Mouse (Mus musculus) MEL (cell line): Measurements from ENCODE around the gene Cep89.

Source experiments
- CTCF ChIP-seq, 3 experiments: IDR thresholded peaks in 2 of 3; conservative IDR thresholded peaks in 1 of 3; 2 replicates each; pipeline ENCODE4 v1.5.1; 2011 to 2012; ENCODE audit warnings: low read length in 3 of 3, low read depth in 2 of 3, mild to moderate bottlenecking in 2 of 3, improper control_type of control experiment in 1 of 3, inconsistent platforms in 1 of 3, mixed read lengths in 1 of 3, moderate library complexity in 1 of 3; ENCODE audit not compliant: control insufficient read depth in 1 of 3, insufficient read depth in 1 of 3, poor library complexity in 1 of 3, severe bottlenecking in 1 of 3
- EP300 ChIP-seq, 2 experiments: IDR thresholded peaks; 2 replicates each; pipeline ENCODE4 v1.6.1; 2011; ENCODE audit warnings: improper control_type of control experiment in 2 of 2, low read length in 2 of 2, low read depth in 1 of 2, mild to moderate bottlenecking in 1 of 2
- ETS1 ChIP-seq: IDR thresholded peaks from 2 replicates; pipeline ENCODE4 v1.6.1; 2012; ENCODE audit warnings: low read depth, mild to moderate bottlenecking, inconsistent platforms, low read length, improper control_type of control experiment, moderate library complexity
- MAX ChIP-seq: IDR thresholded peaks from 2 replicates; pipeline ENCODE4 v1.6.1; 2011; ENCODE audit warnings: low read length, improper control_type of control experiment
- UBTF ChIP-seq: IDR thresholded peaks from 2 replicates; pipeline ENCODE4 v1.6.1; 2012; ENCODE audit warnings: low read depth, mild to moderate bottlenecking, inconsistent platforms, low read length, improper control_type of control experiment, moderate library complexity, borderline replicate concordance; ENCODE audit not compliant: insufficient read depth

- no peak for TF ChIP-seq EP300 (IDR thresholded peaks at IDR 0.05; ENCODE audit: low read depth in 1 of 2, low read length in 2 of 2)
- no peak for TF ChIP-seq CTCF (IDR thresholded peaks at IDR 0.05 in 2 of 3, conservative IDR thresholded peaks at IDR 0.05 in 1 of 3; ENCODE audit: control insufficient read depth in 1 of 3, insufficient read depth in 1 of 3, low read depth in 2 of 3, low read length in 3 of 3, poor library complexity in 1 of 3, severe bottlenecking in 1 of 3)
- no peak for TF ChIP-seq ETS1
- no peak for TF ChIP-seq MAX
- no peak for TF ChIP-seq UBTF
These were observed 47.8 kb upstream of the Cep89 start for GRCm38 (mm10) chr7:35349022-35349421.
